Mouse (Mus musculus) cerebellum, adult 2 months (tissue): ENCODE measurements around the gene 2510039O18Rik.

Experiments
- CTCF ChIP-seq: fragments of 200-500 bp; IDR thresholded peaks from 2 replicates; pipeline ENCODE4 v1.5.1; 2011; ENCODE audit warnings: low read depth, mild to moderate bottlenecking, control low read depth, low read length, moderate library complexity, borderline replicate concordance; ENCODE audit not compliant: insufficient read depth
- POLR2A ChIP-seq: fragments of 200-500 bp; IDR thresholded peaks from 2 replicates; pipeline ENCODE4 v1.6.1; 2011; ENCODE audit warnings: low read length, control low read depth, borderline replicate concordance; ENCODE audit not compliant: insufficient read depth

GRCm38 (mm10) chr4:147935904-147936303 lies 4.8 kb upstream of the 2510039O18Rik start:
- no peak for TF ChIP-seq CTCF
- no peak for TF ChIP-seq POLR2A
